Mouse (Mus musculus): Measurements from ENCODE around the gene Galnt9. TPM values are rescaled to one million over a fixed set of nuclear protein-coding genes. Genes with fewer than 3 reads are reported as not detected.

The Galnt9 gene
- polyA plus RNA-seq, 1 experiment from 2014 or later, result 0.80 TPM

DNA sequence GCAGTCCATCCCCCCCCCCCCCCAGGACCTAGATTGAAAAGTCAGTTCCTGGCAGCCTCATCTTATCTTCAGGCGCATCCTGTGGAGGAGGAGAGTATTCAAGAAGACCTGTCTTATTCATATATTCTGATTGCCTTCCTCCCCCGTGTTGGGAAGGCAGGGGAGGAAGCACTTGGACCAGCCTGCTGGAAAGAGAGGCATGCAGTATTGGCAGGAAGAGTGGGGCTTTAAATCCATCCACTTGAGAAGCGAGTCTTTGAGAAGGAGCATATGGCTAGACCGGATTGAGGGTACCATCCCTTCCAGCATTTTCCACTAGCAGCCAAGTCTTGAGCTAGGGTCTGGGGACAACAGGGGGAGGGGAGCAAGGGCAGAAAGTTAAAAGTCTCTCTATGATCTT is 20.9 kb upstream of the Galnt9 start:
- H3K9ac ChIP-seq (ENCODE audit: low read length), result no peak overlapping the region
- no peaks in the 10 kb centered on the region for H3K9me3 ChIP-seq (ENCODE audit: control insufficient read depth, low read length)
- H3K27me3 ChIP-seq (replicated peaks; ENCODE audit: control insufficient read depth, insufficient read depth, low read length), result no peaks in the 10 kb centered on the region
- DNase-seq (ENCODE audit: low spot score) (no peak), ATAC-seq (replicated peaks; ENCODE audit: low FRiP score, low TSS enrichment, low read depth) (no peak)
- no peak overlapping the region for H3K4me3 ChIP-seq (ENCODE audit: low read depth, low read length)
- 62% methylated on average over 4 of the region's 4 CpGs for WGBS
- no peak overlapping the region for H3K4me2 ChIP-seq (ENCODE audit: low read length)
- no peaks in the 10 kb centered on the region for H3K36me3 ChIP-seq (ENCODE audit: control insufficient read depth, insufficient read depth, low read length)
- no peak overlapping the region for H3K27ac ChIP-seq (ENCODE audit: low read depth)
- H3K4me1 ChIP-seq (replicated peaks; ENCODE audit: control insufficient read depth, insufficient read depth, low read length), result no peaks in the 10 kb centered on the region

GRCm38 (mm10) chr5:110525701-110526100 is 18.5 kb upstream of the Galnt9 start:
- Histone ChIP-seq H3K4me1 (replicated peaks; ENCODE audit: control insufficient read depth, insufficient read depth, low read length) (no peaks in the 10 kb centered on the region), H3K27ac (ENCODE audit: low read depth) (no peak overlapping the region), H3K4me2 (ENCODE audit: low read length) (no peak overlapping the region), H3K27me3 (replicated peaks; ENCODE audit: control insufficient read depth, insufficient read depth, low read length) (no peaks in the 10 kb centered on the region), H3K9ac (ENCODE audit: low read length) (no peak overlapping the region), H3K36me3 (ENCODE audit: control insufficient read depth, insufficient read depth, low read length) (no peaks in the 10 kb centered on the region), H3K4me3 (ENCODE audit: low read depth, low read length) (no peak overlapping the region), H3K9me3 (ENCODE audit: control insufficient read depth, low read length) (no peaks in the 10 kb centered on the region)
- no peak for ATAC-seq (replicated peaks; ENCODE audit: low FRiP score, low TSS enrichment, low read depth)
- DNase-seq (ENCODE audit: low spot score), result no peak
- 72% methylated on average over 6 of the region's 6 CpGs for WGBS

GRCm38 (mm10) chr5:110526556-110526955 is 17.6 kb upstream of the Galnt9 start:
- no peak for ATAC-seq (replicated peaks; ENCODE audit: low FRiP score, low TSS enrichment, low read depth)
- no peak for DNase-seq (ENCODE audit: low spot score)
- H3K36me3 ChIP-seq (ENCODE audit: control insufficient read depth, insufficient read depth, low read length), result no peaks in the 10 kb centered on the region
- H3K27ac ChIP-seq (ENCODE audit: low read depth), result no peak overlapping the region
- WGBS, result 68% methylated on average over 4 of the region's 4 CpGs
- no peak overlapping the region for H3K9ac ChIP-seq (ENCODE audit: low read length)
- H3K4me3 ChIP-seq (ENCODE audit: low read depth, low read length), result no peak overlapping the region
- no peaks in the 10 kb centered on the region for H3K4me1 ChIP-seq (replicated peaks; ENCODE audit: control insufficient read depth, insufficient read depth, low read length)
- no peaks in the 10 kb centered on the region for H3K27me3 ChIP-seq (replicated peaks; ENCODE audit: control insufficient read depth, insufficient read depth, low read length)
- no peak overlapping the region for H3K4me2 ChIP-seq (ENCODE audit: low read length)
- no peaks in the 10 kb centered on the region for H3K9me3 ChIP-seq (ENCODE audit: control insufficient read depth, low read length)

GRCm38 (mm10) chr5:110531091-110531490 is 13.1 kb upstream of the Galnt9 start:
- Histone ChIP-seq H3K27ac (ENCODE audit: low read depth) (no peak overlapping the region), H3K9me3 (ENCODE audit: control insufficient read depth, low read length) (no peaks in the 10 kb centered on the region), H3K4me2 (ENCODE audit: low read length) (no peak overlapping the region), H3K4me3 (ENCODE audit: low read depth, low read length) (no peak overlapping the region), H3K4me1 (replicated peaks; ENCODE audit: control insufficient read depth, insufficient read depth, low read length) (no peaks in the 10 kb centered on the region), H3K9ac (ENCODE audit: low read length) (no peak overlapping the region), H3K27me3 (replicated peaks; ENCODE audit: control insufficient read depth, insufficient read depth, low read length) (no peaks in the 10 kb centered on the region), H3K36me3 (ENCODE audit: control insufficient read depth, insufficient read depth, low read length) (no peaks in the 10 kb centered on the region)
- ATAC-seq (replicated peaks; ENCODE audit: low FRiP score, low TSS enrichment, low read depth) (no peak), DNase-seq (ENCODE audit: low spot score) (no peak)
- 68% methylated on average over 4 of the region's 4 CpGs for WGBS

GRCm38 (mm10) chr5:110534402-110534801 is 9.8 kb upstream of the Galnt9 start:
- no peak for DNase-seq (ENCODE audit: low spot score)
- no peak overlapping the region for H3K27ac ChIP-seq (ENCODE audit: low read depth)
- no peaks in the 10 kb centered on the region for H3K27me3 ChIP-seq (replicated peaks; ENCODE audit: control insufficient read depth, insufficient read depth, low read length)
- no peaks in the 10 kb centered on the region for H3K4me1 ChIP-seq (replicated peaks; ENCODE audit: control insufficient read depth, insufficient read depth, low read length)
- H3K4me3 ChIP-seq (ENCODE audit: low read depth, low read length), result no peak overlapping the region
- H3K4me2 ChIP-seq (ENCODE audit: low read length), result no peak overlapping the region
- WGBS, result 56% methylated on average over 1 of the region's 1 CpGs
- H3K36me3 ChIP-seq (ENCODE audit: control insufficient read depth, insufficient read depth, low read length), result no peaks in the 10 kb centered on the region
- no peak overlapping the region for H3K9ac ChIP-seq (ENCODE audit: low read length)
- no peaks in the 10 kb centered on the region for H3K9me3 ChIP-seq (ENCODE audit: control insufficient read depth, low read length)
- ATAC-seq (replicated peaks; ENCODE audit: low FRiP score, low TSS enrichment, low read depth), result no peak

DNA sequence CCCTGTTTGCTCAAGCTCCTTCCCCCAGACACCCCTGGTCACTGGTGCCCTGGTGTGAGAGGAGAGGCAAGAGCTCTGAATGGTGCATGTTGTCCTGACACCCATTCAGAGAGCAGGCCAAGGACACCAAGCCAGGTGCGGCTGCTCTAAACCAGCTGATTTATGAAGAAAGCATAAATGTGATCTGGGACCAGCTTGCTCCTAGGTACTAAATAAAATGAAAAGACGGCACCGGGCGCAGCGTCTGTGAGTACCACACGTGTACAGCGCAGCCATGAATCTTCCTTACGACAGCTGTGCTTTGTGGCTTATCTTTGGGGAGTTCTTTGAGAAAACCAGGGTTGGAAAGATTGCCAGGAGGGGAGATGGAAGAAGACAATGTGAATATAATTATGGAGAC is 8.2 kb upstream of the Galnt9 start:
- Histone ChIP-seq H3K9me3 (ENCODE audit: control insufficient read depth, low read length) (no peaks in the 10 kb centered on the region), H3K9ac (ENCODE audit: low read length) (no peak overlapping the region), H3K27me3 (replicated peaks; ENCODE audit: control insufficient read depth, insufficient read depth, low read length) (no peaks in the 10 kb centered on the region), H3K4me3 (ENCODE audit: low read depth, low read length) (no peak overlapping the region), H3K27ac (ENCODE audit: low read depth) (no peak overlapping the region), H3K4me2 (ENCODE audit: low read length) (no peak overlapping the region), H3K36me3 (ENCODE audit: control insufficient read depth, insufficient read depth, low read length) (no peaks in the 10 kb centered on the region), H3K4me1 (replicated peaks; ENCODE audit: control insufficient read depth, insufficient read depth, low read length) (no peaks in the 10 kb centered on the region)
- ATAC-seq (replicated peaks; ENCODE audit: low FRiP score, low TSS enrichment, low read depth), result no peak
- 77% methylated on average over 8 of the region's 8 CpGs for WGBS
- DNase-seq (ENCODE audit: low spot score), result no peak

DNA sequence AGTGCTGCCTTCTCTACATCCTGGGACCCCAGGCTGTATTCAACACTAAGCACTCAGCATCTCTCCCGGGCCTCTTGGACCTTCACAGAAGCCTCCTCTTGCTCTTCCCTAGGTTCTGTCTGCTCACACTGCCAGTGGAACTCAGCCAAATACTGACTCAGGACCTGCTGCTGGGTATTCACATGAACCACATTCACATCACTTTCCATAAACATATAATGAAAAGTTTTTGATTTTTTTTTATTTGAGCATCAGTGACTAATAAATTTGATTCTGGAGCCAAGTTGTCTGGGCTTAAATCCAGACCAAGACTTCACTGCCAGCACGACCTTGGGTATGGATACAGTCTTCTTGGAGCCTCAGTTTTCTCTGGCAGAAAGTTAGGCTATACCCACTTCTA is 3.2 kb upstream of the Galnt9 start:
- H3K4me1 ChIP-seq (replicated peaks; ENCODE audit: control insufficient read depth, insufficient read depth, low read length), result no peaks in the 10 kb centered on the region
- no peak overlapping the region for H3K4me2 ChIP-seq (ENCODE audit: low read length)
- no peak for DNase-seq (ENCODE audit: low spot score)
- H3K9ac ChIP-seq (ENCODE audit: low read length), result no peak overlapping the region
- H3K27me3 ChIP-seq (replicated peaks; ENCODE audit: control insufficient read depth, insufficient read depth, low read length), result peaks cover 44% of the 10 kb centered on the region
- H3K27ac ChIP-seq (ENCODE audit: low read depth), result no peak overlapping the region
- 63% methylated on average over 2 of the region's 2 CpGs for WGBS
- no peak overlapping the region for H3K4me3 ChIP-seq (ENCODE audit: low read depth, low read length)
- no peaks in the 10 kb centered on the region for H3K9me3 ChIP-seq (ENCODE audit: control insufficient read depth, low read length)
- H3K36me3 ChIP-seq (ENCODE audit: control insufficient read depth, insufficient read depth, low read length), result no peaks in the 10 kb centered on the region
- ATAC-seq (replicated peaks; ENCODE audit: low FRiP score, low TSS enrichment, low read depth), result no peak

GRCm38 (mm10) chr5:110541456-110541855 is 2.7 kb upstream of the Galnt9 start:
- WGBS, result 73% methylated on average over 6 of the region's 6 CpGs
- Histone ChIP-seq H3K27ac (ENCODE audit: low read depth) (no peak overlapping the region), H3K36me3 (ENCODE audit: control insufficient read depth, insufficient read depth, low read length) (no peaks in the 10 kb centered on the region), H3K27me3 (replicated peaks; ENCODE audit: control insufficient read depth, insufficient read depth, low read length) (peaks cover 48% of the 10 kb centered on the region), H3K4me1 (replicated peaks; ENCODE audit: control insufficient read depth, insufficient read depth, low read length) (no peaks in the 10 kb centered on the region), H3K4me2 (ENCODE audit: low read length) (no peak overlapping the region), H3K9ac (ENCODE audit: low read length) (no peak overlapping the region), H3K4me3 (ENCODE audit: low read depth, low read length) (no peak overlapping the region), H3K9me3 (ENCODE audit: control insufficient read depth, low read length) (no peaks in the 10 kb centered on the region)
- DNase-seq (ENCODE audit: low spot score) (no peak), ATAC-seq (replicated peaks; ENCODE audit: low FRiP score, low TSS enrichment, low read depth) (no peak)

DNA sequence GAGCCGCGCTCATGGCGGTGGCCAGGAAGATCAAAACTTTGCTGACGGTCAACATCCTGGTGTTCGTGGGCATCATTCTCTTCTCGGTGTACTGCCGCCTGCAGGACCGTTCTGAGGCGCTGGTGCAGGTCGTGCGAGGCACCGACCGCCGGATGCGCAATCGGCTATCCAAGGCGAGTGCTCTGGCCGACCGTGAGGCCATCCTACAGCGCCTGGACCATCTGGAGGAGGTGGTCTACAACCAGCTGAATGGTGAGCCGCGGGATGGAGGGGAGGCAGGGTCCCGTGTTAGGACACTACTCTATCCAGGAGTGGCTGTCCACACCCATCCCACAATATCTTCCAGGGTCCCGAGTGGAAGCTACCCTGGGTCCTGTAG is 525 bp downstream of the Galnt9 start:
- Histone ChIP-seq H3K36me3 (ENCODE audit: control insufficient read depth, insufficient read depth, low read length) (no peaks in the 10 kb centered on the region), H3K9me3 (ENCODE audit: control insufficient read depth, low read length) (no peaks in the 10 kb centered on the region), H3K4me2 (ENCODE audit: low read length) (peak overlapping the region; percentile 50), H3K9ac (ENCODE audit: low read length) (no peak overlapping the region), H3K4me3 (ENCODE audit: low read depth, low read length) (peak overlapping the region; percentile 30; the same call in 1 of the 2 replicates), H3K4me1 (replicated peaks; ENCODE audit: control insufficient read depth, insufficient read depth, low read length) (no peaks in the 10 kb centered on the region), H3K27me3 (replicated peaks; ENCODE audit: control insufficient read depth, insufficient read depth, low read length) (peaks cover 67% of the 10 kb centered on the region), H3K27ac (ENCODE audit: low read depth) (no peak overlapping the region)
- ATAC-seq (replicated peaks; ENCODE audit: low FRiP score, low TSS enrichment, low read depth) (no peak), DNase-seq (ENCODE audit: low spot score) (no peak)
- WGBS, result 3% methylated on average over 24 of the region's 24 CpGs
